Mouse (Mus musculus) heart, adult 9 months (tissue): ENCODE measurements around the gene Igfbp5.

Source experiments
- DNase-seq, 2 experiments: peaks; one replicate each; pipeline ENCODE4 v3.0.0; 2022; ENCODE audit warnings: low spot score in 2 of 2

Igfbp5 gene

DNA sequence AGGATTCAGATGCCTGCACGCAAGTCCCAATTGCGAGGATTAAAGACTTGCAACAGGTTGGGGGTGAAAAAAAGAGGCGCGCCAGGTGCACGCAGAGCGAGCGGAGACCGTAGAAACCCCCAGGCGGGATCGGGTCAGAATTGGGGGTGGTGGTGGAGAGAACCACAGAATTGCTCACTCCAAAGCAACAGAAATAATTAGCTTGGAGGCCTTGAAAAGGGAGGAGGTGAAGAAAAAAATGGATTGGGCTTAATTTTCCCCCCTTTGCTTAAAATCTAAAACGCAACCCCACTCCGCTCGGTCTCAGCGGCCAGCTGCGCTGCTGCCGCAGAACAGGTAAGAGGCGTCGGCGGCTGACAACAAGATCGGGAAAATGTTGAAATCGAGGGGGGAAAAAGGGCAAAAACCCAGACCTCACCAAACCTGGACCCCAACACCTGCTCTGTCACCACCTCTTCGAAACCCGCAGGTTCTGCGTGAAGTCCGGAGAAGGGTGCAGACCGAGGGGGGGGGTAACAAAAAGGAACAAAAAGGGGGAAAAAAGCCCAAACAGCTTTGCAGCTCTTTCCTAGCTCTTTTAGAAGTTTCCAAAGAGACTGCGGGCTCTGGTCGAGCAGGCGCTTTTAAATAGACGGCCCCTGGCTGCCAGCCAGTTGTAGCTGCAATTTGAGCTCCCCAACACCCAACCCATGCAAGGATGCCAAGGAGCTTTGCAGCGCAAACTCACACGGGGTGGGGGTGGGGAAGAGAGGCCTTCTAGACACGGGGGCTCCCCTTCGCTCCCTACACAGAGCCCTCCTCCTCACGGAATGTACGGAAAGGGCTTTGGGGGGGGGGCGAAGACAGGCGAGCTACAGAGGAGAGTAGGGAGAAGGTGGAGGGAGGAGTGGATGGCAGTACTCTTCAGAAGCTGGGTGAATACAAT is at the start of gene Igfbp5:
Gene Igfbp5, minus strand, starts transcription at position 598 of the 925 bp plus-strand sequence.
- peak; percentile 60 to 75 for DNase-seq

DNA sequence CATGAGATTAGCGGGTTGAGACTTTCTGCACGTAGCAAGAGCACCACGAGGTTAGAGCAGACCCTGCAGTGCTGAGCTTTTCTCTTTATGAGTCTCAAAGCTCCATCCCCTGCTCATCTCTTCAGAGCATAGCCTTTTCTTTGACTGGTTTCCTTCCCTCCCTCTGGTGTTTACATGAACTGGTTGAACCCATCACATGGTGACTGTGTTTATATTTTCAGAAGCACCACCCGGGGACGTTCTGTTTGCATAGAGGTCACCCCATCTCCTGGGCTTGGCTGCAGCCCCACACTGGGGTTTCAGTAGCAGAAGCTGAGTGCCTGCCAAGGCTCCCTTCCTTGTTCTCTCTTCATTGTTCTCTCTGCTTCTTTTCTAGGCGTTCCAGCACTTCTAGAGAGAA is 40.1 kb upstream of the Igfbp5 start:
- DNase-seq: peak; percentile 64 to 67

DNA sequence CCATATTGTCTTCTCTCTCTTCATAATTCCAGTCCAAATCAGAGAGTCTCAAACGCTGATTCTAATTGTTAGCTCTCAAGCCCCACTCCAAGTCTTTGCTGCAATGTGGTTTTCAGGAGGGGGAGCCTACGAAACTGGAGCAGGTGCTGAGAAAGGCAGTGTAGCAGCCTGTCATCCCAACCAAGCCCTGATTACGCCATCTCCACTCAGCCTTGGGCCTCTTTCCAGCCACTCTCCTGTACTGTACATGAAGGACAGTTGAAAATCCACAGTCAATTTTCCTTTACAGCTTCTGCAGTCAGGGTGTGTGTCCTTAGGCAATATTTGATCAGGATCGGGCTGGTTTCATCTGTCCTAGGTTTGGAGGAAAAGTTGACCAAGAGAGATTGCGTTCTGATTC is 38.4 kb upstream of the Igfbp5 start:
- DNase-seq: peak in 1 of 2 experiments; percentile 14

DNA sequence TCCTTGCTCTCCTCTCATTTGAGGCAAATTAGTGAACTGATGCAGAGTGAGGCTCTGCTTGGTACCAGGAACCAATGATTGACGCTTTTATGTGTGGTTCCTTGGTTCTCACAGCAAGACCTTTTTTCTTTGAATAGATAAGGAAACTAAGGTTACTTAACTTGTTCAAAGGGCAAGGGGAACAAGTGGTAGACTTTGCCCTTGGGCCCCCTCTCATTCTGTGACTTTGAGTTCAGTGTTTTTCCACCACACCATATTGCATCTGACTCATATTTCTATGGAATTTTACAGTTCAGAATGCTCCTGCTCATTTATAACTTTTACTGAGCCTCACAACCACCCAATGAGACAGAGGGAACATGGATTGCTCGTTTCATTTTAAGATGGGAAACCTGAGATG is 21.1 kb upstream of the Igfbp5 start:
- DNase-seq: no peak

DNA sequence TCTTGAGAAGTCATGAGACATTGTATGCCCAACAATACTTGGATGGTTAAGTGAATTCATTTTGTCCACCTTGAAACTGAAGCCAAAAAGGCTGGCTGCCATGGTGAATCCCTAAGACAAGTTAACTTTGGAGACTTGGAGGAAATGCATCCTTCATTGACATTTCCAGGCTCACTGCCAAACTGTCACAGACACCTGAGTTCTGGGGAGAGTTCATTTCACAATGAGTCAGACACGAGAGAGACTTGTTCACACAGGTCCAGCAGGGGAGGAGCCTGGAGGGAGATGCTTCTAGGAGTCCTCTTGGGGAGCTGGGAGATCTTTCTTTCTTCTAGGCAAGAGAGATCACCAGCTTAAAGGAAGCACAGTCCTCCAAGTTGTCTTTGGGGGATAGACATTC is 13.2 kb upstream of the Igfbp5 start:
- no peak for DNase-seq

DNA sequence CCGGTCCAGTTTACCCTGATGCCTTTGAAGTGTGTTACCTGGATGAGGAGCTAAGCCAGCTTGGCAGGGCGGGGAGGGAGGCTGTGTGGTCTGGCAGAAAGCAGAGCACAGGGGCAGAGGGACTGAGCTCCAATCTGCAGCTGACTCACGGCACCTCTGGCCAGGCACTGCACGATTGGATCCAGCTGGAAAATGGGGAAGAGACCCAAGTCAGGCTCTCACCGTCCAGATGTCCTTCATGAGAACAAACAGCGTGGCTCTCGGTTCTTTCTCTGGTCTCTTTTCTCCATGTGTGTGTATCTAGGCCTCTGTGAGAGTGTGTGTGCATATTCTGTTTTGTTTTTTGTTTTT is 11.1 kb upstream of the Igfbp5 start:
- DNase-seq: peak; percentile 68

DNA sequence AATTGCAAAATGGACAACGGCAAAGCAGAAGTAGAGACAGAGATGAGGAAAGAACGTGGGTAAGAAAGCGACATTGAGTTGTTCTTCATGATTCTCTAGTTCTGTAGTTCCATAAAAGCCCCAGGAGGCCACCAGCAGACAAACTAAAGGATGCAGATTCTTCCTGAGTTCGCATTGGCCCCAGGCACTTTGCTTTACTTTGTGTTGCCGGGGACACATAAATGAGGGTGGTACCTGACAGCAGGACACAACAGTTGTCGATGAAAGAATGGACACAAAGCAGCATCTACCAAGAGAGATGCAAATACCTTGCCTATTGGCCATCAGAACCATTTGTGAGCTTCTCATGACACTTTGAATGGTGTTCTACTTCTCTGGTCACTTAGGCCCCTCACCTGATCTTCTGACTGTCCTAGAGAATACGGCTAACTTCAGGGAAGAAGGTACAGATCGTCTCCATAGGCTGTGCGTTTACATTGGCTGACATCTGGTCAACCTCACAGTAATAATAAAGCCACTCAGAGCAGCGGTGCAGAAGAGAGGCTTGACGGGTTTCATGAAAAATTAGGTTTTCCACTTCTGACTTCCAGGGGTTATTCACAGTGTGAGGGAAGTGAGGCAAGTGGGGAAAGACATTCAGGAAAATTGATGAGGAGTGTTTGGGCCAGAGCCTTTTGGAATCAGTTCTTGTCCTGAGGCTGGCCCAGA is 10.6 kb upstream of the Igfbp5 start:
- DNase-seq: no peak

DNA sequence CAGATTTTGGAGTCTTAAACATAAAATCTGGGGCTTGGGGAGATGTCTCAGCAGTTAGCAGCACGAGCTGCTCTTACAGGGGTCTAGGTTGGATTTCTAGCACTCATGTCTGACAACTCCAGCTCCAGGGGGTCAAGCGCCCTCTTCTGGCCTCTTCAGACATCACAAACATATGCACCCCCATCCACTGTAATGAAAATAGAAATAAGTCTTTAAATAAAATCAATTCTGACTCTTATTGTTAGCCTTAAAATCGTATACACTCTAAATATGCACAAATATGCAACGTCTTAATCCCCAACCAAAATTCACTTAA is 4.6 kb upstream of the Igfbp5 start:
- no peak for DNase-seq

DNA sequence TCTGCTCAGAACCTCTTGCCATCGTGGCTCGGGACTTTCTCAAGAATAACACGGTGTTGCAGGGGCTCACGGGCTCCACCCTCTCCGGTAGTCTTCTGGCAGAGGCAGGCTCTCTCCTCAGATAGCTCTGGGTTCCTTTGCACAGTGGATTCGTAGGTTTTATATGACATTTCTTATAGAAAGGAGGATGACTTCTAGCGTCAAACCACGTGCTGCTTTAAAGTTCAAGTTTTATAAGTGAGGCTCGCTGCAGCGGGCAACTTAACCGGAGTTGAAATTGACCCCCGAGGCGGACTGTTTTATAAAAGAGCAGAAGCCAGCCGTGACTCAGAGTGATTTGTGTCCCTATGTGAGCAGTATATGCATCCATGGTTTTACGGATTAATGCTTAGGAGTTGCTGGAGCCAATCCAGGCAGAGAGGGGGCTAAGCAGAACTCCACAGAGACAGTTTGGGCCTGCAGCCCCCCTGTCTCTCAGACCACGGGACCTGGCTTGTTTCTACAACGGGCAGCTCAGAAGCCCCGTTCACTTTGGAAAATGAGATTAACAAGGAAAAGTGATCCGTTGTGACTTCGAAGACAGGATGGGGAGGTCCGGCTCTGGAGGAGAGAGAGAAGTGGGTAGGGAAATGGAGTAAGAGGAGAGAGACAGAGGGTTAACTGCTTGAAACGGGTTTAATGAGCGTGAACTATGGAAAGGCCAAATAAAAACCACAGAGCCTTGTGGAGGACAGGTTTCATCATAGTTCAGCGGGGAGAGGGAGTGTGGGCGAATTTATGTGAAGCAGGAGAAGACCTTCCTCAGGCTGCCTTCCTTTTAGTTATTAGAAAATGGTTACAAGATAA is 4.0 kb upstream of the Igfbp5 start:
- no peak for DNase-seq

DNA sequence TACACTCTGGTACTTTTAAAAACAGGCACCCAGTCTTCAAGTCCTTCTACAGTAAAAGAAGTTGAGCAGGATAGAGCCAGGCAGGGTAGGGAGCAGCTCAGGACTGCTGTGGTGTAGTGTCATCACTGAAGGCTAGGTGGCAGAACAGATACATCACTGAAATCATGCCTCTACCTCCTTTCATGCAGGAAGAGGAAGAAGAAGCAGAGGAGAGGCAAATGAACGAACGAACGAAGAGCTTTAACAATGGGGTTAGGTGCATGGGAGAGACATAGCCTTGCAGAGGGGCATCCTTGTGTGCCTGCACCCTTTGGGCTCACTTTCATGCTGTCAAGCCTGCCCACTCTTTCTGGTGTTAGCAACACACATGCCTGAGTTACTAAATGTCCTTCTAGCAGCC is 3.2 kb upstream of the Igfbp5 start:
- DNase-seq: peak in 1 of 2 experiments; percentile 39

DNA sequence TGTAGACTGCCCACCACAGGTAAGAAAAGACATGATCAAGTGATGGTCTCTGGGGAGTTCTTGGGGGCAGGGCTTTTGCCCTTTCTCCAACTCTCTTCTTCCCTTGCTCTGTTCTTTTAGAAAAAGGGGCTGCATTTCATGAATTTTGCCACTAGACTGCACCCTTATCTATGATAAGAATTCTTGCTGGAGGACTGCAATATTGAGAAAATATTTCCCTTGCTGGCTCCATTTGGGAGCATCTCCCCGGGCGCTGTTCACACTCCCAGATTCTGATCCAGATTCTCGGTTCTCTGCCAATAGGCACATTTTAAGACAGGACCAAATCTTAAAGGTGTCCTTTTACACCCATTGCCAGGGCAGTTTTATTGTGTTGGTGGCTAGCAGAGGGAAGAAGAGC is 1.4 kb upstream of the Igfbp5 start:
- no peak for DNase-seq

DNA sequence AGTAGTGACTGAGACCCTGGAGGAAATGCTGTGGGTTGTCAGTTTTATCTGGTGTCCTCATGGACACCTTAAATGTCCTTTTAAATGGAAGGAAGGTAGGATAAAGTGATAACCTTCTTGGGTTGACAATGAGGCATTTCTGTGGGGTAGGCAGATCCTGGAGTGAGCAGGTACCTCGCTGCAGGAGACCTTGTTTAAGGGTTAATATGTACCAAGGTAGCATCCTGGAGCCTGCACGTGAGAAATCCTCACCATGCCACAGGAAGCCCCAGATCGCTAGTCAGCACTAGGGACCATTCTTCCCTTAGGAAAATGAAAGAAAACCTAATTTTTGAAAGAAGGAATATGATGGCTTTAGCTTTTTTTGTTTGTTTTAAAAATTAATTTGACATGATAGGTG is 1.0 kb upstream of the Igfbp5 start:
- no peak for DNase-seq

DNA sequence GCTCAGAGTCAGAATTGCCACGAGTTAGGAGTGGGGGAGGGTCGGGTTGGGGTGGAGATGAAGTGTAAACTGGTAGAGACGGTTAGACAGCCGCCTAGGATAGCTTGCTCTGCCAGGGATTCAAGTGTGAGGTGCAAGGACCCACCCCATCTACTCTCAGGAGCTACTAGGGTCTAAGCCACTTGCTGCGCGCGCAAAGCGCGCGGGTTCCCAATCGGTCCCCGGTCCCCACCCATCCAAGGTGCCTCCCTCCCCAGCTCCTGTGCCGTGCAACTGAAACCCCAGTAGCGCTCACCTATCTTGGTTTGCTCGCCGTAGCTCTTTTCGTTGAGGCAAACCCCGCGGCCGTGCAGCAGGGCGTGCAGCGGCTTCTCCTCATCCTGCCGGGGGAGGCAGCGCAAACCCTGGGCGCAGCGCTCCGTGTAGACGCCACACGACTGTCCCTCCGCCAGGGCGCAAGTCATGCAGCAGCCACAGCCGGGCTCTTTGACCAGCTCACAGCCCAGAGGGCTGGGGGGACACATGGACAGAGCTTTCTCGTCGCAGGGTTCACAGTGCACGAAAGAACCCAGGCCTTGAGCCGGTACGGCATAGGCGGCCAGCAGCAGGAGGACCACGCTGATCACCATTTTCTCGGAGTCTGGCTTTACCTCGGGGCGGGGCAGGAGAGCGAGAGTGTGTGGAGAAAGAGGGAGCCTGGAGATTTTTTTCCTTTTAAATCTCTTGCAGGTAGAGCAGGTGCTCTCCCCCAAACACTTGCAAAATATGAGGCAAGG is 985 bp downstream of the Igfbp5 start:
- DNase-seq: peak in 1 of 2 experiments; percentile 45

DNA sequence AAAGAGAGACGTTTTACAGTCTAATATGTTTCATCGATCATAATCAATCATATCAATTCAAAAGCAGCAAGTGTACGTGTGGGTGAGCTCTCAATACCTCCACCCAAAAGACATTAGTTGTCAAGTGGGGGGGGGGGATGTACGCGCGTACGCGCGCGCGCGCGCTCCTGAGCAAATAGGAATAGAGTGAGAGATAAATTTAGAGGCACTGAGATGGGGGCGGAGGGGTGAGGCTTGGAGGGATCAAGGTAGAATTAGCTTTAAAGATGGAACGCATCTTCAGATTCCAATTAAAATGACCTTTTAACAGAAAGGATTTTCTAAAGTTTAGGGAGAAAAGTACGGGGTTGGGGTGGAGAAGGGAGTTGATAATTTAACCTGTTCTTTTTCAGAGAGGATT is 1.6 kb downstream of the Igfbp5 start:
- DNase-seq: no peak

DNA sequence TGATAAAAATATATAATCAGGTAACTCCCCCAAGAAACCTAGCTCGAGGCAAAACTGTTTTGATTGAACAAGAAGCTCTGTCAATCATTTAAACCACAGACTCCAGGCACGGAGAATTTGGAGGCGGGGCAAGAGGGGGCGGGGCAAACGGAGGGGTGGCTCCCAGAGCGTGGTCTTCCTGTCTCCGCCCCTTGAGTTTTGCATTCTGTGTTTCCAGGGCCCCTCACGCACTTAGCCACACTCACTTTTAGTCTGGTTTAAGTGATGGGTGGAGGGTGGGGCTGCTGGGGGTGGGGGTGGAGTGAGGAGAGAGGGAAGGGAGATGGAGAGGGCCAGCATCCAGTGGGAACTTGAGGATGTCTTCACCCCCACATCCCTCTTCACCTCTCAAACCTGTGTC is 2.2 kb downstream of the Igfbp5 start:
- peak; percentile 45 to 60 for DNase-seq

DNA sequence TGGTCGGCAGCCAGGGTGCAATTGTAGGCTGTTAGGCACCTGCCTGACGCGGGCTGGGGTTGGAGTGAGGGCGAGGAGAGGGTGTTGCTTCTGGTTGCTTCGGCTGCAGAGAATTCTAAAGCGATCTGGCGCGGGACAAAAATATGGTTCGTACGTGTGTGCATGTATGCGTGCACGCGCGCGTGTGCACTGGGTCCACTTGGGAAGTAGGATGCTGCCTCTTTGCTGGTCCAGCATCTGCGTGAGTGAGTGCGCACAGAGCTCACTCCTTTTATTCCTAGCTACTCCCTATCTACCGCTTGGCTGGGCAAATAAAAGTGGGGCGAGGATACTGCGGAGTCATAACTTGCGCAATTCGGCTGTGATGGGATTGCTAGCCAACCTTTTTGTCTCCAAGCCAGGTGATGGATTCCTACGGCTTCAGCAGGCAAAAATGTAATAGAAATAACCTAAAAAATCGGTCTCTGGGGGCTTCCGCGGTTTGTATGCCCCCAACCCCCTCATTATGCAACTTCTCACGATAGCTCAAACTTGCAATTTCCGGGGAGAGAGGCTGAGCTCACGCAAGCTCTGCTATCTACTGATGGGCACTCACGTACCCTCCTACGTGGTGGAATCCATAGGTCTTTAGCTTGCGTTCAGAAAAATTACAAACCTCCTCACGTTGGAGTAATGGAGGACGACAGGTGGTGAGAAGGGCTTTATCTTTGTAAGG is 2.8 kb downstream of the Igfbp5 start:
- DNase-seq: peak in 1 of 2 experiments; percentile 42

DNA sequence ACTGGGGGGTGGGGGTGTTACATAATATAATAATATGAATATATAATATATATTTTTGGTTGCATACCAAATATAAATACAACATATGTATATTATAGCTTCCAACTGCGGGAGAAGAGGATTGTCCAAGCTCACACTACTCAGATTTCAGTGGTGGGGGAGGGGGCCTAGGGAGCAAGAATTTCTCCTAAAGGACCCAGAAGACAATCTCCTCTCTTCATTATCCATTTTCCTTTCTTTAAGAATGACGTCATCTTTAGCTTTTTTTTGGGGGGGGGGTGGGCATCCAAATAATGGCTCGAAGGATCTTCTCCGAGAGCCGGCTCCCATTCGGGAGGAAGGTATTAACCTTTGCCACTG is 3.4 kb downstream of the Igfbp5 start:
- DNase-seq: no peak

DNA sequence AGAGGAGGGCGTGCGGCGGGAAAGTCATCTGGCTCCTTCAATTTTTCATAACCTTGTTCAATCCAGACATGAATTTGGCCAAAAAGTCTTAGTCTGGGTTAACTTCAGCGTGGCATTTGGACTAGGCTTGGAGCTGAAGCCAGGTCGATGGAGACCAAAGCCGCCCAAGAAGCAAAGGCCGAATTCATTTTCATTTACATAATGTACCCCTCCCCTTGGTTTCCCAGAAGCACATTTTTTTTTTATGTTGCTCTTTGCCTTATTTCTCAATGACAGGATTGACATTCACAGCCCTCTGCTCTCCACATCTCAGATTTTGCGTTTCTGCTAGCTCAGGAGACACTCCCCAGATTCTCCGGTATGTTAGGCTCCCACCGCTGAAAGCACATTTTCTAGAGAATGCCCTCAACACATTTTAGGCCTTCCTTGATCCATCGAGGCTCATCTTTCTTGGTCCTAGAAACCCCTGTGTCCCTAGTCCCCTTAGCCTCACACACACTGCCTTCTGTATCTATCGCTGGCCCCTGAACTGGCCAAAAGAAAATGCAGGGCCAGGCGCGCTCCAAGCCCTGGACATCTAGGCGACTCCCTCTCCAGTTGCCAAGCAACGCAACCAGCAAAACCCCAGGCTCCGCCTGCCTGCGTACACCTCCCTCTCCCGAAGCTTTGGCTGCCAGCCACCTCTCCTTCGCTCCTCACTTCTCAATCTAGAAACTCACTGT is 3.9 kb downstream of the Igfbp5 start:
- peak; percentile 84 to 88 for DNase-seq

DNA sequence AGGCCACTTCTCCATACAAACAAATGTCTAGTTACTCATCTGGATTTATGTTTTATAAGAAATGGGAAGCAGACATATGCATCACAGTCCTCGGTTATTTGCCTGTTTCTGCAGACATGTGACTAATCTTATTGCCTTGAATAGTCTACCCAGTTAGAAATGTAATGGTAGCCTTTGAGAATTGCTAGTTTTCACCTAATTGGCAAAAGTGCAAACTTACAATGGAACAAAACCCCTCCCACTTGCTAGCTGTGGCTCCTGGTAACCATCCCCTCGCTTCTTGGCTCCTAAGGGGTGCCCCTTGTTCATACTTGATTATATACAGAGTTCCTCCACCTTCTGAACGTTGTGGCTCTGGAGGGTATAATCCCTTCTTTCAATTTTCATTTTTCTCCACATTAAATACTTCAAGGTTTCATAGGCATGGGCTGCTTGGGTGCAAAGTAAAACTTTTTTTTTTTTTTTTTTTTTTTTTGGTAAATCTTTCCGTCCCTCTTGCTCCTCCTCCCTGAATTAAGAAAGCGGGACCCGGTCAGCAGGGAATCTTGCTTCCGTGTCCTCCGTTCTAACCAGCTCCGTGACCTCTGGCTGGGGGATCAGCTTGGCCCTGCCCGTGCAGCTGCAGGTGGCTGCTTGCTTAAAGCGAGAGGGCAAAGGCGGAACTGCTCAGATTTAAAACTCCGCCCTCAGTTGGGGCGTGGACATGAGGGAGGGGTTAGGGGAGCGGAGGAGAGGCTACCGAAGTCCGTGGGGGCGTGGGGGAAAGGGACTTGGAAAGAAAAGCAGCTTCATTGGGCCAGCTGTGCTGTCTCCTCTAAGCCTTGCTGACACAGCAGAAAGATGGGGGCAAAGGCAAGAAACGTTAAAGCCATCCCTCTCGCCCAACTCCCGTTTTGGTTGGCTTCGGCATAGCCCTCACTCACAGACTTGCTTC is 4.7 kb downstream of the Igfbp5 start:
- DNase-seq: peak; percentile 57 to 71
